Mouse (Mus musculus) forebrain, postnatal 0 days (tissue): Measurements from ENCODE around the gene Fbp1. TPM values are rescaled to one million over a fixed set of nuclear protein-coding genes. Genes with fewer than 3 reads are reported as not detected.

Experiments
- ATAC-seq: fragments of 200-750 bp; cut with Nextera tagmentation; 2 replicates; pipeline ENCODE4 v1.8.0; 2017; ENCODE audit warnings: mild to moderate bottlenecking, moderate library complexity
- DNase-seq: peaks from one replicate; pipeline ENCODE4 v3.0.0-alpha.2; 2015
- H3K27ac ChIP-seq: fragments of 300-500 bp; sonication (generic); 2 replicates; pipeline ENCODE4 v1.5.1; 2014; ENCODE audit warnings: low read depth, mild to moderate bottlenecking, antibody characterized with exemption, low read length, moderate library complexity, mixed read lengths
- H3K27me3 ChIP-seq: fragments of 300-500 bp; sonication (generic); 2 replicates; pipeline ENCODE4 v1.6.1; 2014; ENCODE audit warnings: mild to moderate bottlenecking, low read length, mixed read lengths; ENCODE audit not compliant: insufficient read depth
- H3K36me3 ChIP-seq: fragments of 300-500 bp; sonication (generic); 2 replicates; pipeline ENCODE4 v1.6.1; 2014; ENCODE audit warnings: mild to moderate bottlenecking, moderate library complexity; ENCODE audit not compliant: insufficient read depth
- H3K4me1 ChIP-seq: fragments of 300-500 bp; sonication (generic); 2 replicates; pipeline ENCODE4 v1.6.1; 2014; ENCODE audit warnings: antibody characterized with exemption; ENCODE audit not compliant: insufficient read depth
- H3K4me2 ChIP-seq: fragments of 300-500 bp; sonication (generic); 2 replicates; pipeline ENCODE4 v1.6.1; 2014; ENCODE audit warnings: low read depth, mild to moderate bottlenecking, moderate library complexity
- H3K4me3 ChIP-seq: fragments of 300-500 bp; sonication (generic); 2 replicates; pipeline ENCODE4 v1.5.1; 2014; ENCODE audit warnings: low read depth, low read length, mixed read lengths
- H3K9ac ChIP-seq: fragments of 300-500 bp; sonication (generic); 2 replicates; pipeline ENCODE4 v1.6.1; 2014; ENCODE audit warnings: mild to moderate bottlenecking
- H3K9me3 ChIP-seq: fragments of 300-500 bp; sonication (generic); 2 replicates; pipeline ENCODE4 v1.6.1; 2016; ENCODE audit warnings: low read length
- CTCF ChIP-seq: sonication (generic); IDR thresholded peaks from 2 replicates; pipeline ENCODE4 v1.5.1; 2016; ENCODE audit warnings: antibody characterized with exemption, control low read depth, low read depth
- WGBS: fragments of 180-500 bp; shearing (Covaris S2); extraction: QIAGEN DNeasy Blood & Tissue Kit; methylation state at CpG from one replicate; pipeline ENCODE4 v1.1.7; 2014; 5-methylcytosine and 5-hydroxymethylcytosine counted together
- polyA plus RNA-seq: library from polyadenylated mRNA; unstranded; fragments of >200 nt; fragmentation: Nextera tagmentation; extraction: Ambion mirVana; gene quantifications from 2 replicates; pipeline ENCODE4 v1.2.1, GENCODE M21; 2015
- total RNA-seq: library from RNA; depleted of rRNA; stranded (reverse); fragments of >200 nt; gene quantifications from 2 replicates; pipeline ENCODE4 v1.2.3, GENCODE M21; 2014

Fbp1 gene
- total and polyA plus RNA-seq, 2 experiments from 2014 or later = 0.21 TPM; not detected in 1

DNA sequence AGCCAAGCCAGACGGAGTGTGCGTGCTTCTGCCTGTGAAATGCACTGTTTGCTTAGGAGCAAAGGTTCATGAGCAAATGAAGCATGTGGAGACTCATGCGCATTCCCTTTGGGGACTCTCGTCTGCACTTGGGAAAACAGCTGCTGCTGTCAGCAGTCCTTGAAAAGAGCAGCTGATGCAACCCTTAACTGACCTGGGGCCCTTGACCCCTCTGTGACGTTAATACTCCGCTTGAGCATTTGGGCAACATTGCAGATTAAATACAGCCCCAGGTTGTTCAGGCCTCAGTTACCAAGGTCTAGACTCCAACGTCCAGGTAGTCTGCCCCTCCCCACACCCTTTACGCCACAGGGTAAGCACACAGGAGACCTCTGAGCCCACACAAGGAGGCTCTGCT lies 20.1 kb upstream of the Fbp1 start:
- Histone ChIP-seq H3K4me1 (no peaks in the 10 kb centered on the region), H3K36me3 (no peaks in the 10 kb centered on the region), H3K9me3 (no peaks in the 10 kb centered on the region), H3K4me3 (no peak overlapping the region), H3K27ac (no peak overlapping the region), H3K9ac (no peak overlapping the region), H3K4me2 (0 out of 2 replicates have a peak overlapping the region, but pooled peaks have one; percentile 29), H3K27me3 (no peaks in the 10 kb centered on the region)
- no peak for TF ChIP-seq CTCF
- no peak for ATAC-seq
- no peak for DNase-seq
- 47% methylated on average over 8 of the region's 8 CpGs for WGBS

DNA sequence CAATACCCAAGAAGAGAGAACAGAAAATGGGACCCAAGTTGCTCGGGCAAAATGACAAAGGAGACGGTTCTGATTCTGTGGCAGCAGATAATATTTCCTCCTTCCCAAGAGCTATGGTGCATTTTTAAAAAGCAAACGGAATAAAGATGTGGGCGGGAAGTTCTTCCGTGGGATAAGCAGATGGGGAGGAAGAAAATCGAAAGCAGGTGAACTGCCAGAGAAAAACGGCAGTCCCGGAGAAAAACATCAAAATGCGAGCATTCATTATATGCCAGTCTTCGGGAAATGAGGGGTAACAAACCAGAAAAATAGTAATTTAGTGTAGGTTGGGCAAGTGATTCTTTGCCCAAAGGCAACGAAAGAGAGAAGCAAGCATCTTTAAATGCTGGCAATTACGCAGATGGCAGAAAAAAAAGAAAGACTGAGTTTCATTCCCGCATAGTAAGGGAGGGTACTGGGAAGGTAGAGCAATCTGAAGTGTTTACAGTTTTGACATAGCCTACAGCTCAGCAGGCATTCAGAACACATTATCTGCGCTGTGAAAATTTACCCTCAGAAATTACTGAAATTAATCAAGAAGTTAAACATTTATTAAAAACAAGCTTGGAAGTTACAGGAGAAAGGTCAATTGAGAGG lies 19.6 kb upstream of the Fbp1 start:
- no peaks in the 10 kb centered on the region for H3K4me1 ChIP-seq
- DNase-seq (no peak), ATAC-seq (no peak)
- WGBS = 53% methylated on average over 14 of the region's 14 CpGs
- H3K27me3 ChIP-seq = no peaks in the 10 kb centered on the region
- no peak overlapping the region for H3K27ac ChIP-seq
- TF ChIP-seq CTCF = no peak
- peak overlapping the region; percentile 29 for H3K4me2 ChIP-seq
- H3K9ac ChIP-seq = no peak overlapping the region
- H3K9me3 ChIP-seq = no peaks in the 10 kb centered on the region
- H3K4me3 ChIP-seq = peak overlapping the region; percentile 11; the same call in 1 of the 2 replicates
- no peaks in the 10 kb centered on the region for H3K36me3 ChIP-seq

GRCm38 (mm10) chr13:62901139-62901538 lies 13.1 kb upstream of the Fbp1 start:
- ATAC-seq = no peak
- H3K27me3 ChIP-seq = no peaks in the 10 kb centered on the region
- H3K36me3 ChIP-seq = no peaks in the 10 kb centered on the region
- DNase-seq = no peak
- TF ChIP-seq CTCF = no peak
- H3K9ac ChIP-seq = no peak overlapping the region
- no peaks in the 10 kb centered on the region for H3K4me1 ChIP-seq
- H3K9me3 ChIP-seq = no peaks in the 10 kb centered on the region
- H3K27ac ChIP-seq = no peak overlapping the region
- no peak overlapping the region for H3K4me2 ChIP-seq
- H3K4me3 ChIP-seq = no peak overlapping the region

DNA sequence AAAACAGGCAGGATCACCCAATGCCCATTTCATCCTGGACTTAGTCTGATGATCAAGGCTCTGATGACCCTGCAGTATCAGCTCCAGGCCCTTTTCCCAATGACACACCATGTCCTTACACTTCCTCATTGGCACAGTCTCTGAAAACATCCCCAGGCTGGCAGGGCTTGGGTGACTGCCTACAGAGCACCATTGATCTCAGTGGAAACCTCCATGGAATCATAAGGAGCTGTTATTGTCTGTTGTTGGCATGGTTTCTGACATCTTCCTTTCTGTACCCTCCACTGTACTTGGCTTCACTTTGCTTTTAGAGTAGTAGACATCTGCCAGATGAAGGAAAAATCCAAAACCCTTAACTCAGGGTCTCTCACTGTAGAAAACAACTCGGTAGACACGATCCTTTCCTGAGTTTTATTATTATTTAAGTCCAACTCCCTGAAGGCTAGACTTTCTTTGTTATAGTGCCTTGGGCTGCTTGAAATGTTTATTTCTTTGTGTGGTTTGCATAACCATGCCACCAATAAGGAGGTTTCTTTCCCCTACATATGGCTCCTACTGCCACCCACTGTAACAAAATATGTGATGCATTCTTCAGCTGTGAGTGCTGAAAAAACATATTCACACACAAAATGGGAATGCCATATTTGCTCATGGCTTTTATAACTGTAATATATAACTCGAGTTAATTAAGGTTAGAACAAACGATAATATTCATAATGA lies 10.0 kb upstream of the Fbp1 start:
- Histone ChIP-seq H3K36me3 (no peaks in the 10 kb centered on the region), H3K9me3 (no peaks in the 10 kb centered on the region), H3K27me3 (no peaks in the 10 kb centered on the region), H3K27ac (no peak overlapping the region), H3K4me3 (no peak overlapping the region), H3K4me1 (no peaks in the 10 kb centered on the region), H3K4me2 (no peak overlapping the region), H3K9ac (no peak overlapping the region)
- 72% methylated on average over 4 of the region's 4 CpGs for WGBS
- peak; percentile 62 for ATAC-seq
- no peak for TF ChIP-seq CTCF
- DNase-seq = peak; percentile 44

DNA sequence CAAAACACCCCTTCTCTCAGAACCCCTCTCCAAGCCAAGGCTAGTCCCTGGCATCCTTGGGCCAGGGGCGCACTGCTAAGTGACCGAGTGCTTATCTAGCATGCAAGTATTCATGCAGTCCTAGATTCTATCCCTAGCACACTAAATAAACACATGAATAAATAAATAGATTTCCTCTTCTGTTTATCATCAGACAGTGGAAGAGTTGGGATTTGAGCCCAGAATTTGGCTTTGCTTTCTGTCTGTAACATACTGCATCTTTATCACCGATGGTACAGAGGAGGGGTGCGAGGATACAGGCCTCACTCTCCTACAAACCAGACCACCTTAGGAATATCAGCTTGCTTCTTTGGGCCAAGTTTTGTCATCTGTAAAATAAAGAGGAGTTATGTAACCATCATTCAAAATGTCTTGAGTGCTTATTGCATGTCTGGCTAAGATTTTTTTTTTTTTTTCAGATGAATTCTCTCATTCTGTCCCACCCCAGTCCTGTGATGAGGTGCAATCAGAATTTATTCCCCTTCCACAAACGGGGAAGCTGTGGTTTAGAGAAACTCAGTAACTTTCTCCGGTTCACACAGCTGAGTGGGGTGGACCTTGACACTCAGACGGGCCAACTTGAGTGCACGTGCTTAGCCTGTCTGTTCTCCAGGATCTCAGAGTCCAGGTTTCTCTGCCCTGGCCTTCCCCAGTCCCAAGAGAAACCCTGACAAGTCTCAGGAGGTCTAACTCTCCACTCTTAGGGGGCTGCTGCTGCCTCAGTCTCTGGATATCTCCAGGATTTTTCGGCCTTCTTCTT lies 5.2 kb upstream of the Fbp1 start:
- no peaks in the 10 kb centered on the region for H3K36me3 ChIP-seq
- peaks cover under 1% of the 10 kb centered on the region; the same call in 1 of the 2 replicates for H3K27me3 ChIP-seq
- no peak overlapping the region for H3K4me3 ChIP-seq
- DNase-seq (no peak), ATAC-seq (no peak)
- H3K27ac ChIP-seq = no peak overlapping the region
- H3K9ac ChIP-seq = no peak overlapping the region
- no peak for TF ChIP-seq CTCF
- no peaks in the 10 kb centered on the region for H3K4me1 ChIP-seq
- no peaks in the 10 kb centered on the region for H3K9me3 ChIP-seq
- 78% methylated on average over 9 of the region's 9 CpGs for WGBS
- no peak overlapping the region for H3K4me2 ChIP-seq

- 83% methylated on average over 2 of the region's 2 CpGs for WGBS
- no peaks in the 10 kb centered on the region for H3K36me3 ChIP-seq
- H3K4me3 ChIP-seq = no peak overlapping the region
- ATAC-seq (no peak), DNase-seq (no peak)
- peaks cover 16% of the 10 kb centered on the region; the same call in 1 of the 2 replicates for H3K27me3 ChIP-seq
- no peaks in the 10 kb centered on the region for H3K4me1 ChIP-seq
- TF ChIP-seq CTCF = no peak
- H3K4me2 ChIP-seq = no peak overlapping the region
- H3K27ac ChIP-seq = no peak overlapping the region
- no peaks in the 10 kb centered on the region for H3K9me3 ChIP-seq
- no peak overlapping the region for H3K9ac ChIP-seq
These were observed 1.2 kb upstream of the Fbp1 start for GRCm38 (mm10) chr13:62889311-62889710.

GRCm38 (mm10) chr13:62884536-62884935 lies 3.5 kb downstream of the Fbp1 start:
- ATAC-seq (no peak), DNase-seq (no peak)
- 83% methylated on average over 3 of the region's 3 CpGs for WGBS

More at GRCm38 (mm10) chr13:62884536-62884935, 3.5 kb downstream of the Fbp1 start:
- H3K4me2 ChIP-seq = no peak overlapping the region
- no peak overlapping the region for H3K4me3 ChIP-seq
- TF ChIP-seq CTCF = no peak
- no peak overlapping the region for H3K27ac ChIP-seq
- H3K4me1 ChIP-seq = no peaks in the 10 kb centered on the region
- H3K9ac ChIP-seq = no peak overlapping the region
- no peaks in the 10 kb centered on the region for H3K36me3 ChIP-seq
- peaks cover 16% of the 10 kb centered on the region; the same call in 1 of the 2 replicates for H3K27me3 ChIP-seq
- H3K9me3 ChIP-seq = no peaks in the 10 kb centered on the region
